Mouse (Mus musculus) stomach, postnatal 0 days (tissue): ENCODE results near the gene Sytl1.

Source experiments
- CTCF ChIP-seq: IDR thresholded peaks from 2 replicates; pipeline ENCODE4 v1.5.1; 2016; ENCODE audit warnings: antibody characterized with exemption, low read depth, mild to moderate bottlenecking, moderate library complexity
- EP300 ChIP-seq: optimal IDR thresholded peaks from 2 replicates; pipeline ENCODE3; 2016; ENCODE audit warnings: antibody characterized with exemption

DNA sequence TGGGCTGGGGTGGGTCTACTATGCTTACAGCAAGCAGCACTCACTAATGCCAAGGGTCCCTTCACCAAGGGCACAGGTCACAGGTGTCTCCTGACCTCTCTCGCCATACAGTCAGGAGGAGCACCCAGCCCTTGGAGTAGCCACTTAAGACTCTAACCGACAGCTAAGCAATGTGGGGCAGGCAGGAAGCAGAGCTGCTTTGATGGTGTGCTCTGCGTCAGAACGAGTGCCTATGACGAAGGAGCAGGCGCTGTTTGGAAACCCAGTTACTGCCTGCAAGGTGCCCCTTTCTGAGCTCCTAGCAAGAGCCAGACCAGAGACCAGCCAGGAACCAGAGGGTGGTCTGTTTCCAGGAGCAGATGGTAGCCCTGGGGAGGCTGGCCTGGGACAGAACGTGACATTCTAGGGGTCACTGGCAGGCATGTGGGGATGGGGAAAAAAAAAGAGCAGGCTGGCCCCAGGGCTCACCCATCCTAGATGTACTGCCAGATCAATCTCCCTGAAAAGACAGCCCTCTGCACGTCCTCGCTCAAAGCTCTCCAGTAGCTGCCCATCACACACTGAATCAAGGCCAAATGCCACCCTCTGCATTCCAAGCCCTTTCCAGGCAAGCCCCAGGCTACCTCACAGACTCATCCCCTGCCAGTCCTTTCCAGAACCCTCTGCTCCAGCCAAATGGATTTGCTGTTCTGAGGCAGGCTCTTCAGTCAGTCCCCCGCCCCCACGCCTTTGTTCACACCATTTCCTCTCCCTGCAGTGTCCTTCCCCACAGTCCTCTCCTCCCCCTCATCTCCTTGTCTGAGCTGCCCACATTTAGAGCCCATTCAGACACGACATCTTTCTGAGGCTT lies 35.8 kb upstream of the Sytl1 start:
- TF ChIP-seq CTCF = no peak
- no peak for TF ChIP-seq EP300
